Mouse (Mus musculus): ENCODE measurements around the gene Rasgrp2.

Rasgrp2 gene

DNA sequence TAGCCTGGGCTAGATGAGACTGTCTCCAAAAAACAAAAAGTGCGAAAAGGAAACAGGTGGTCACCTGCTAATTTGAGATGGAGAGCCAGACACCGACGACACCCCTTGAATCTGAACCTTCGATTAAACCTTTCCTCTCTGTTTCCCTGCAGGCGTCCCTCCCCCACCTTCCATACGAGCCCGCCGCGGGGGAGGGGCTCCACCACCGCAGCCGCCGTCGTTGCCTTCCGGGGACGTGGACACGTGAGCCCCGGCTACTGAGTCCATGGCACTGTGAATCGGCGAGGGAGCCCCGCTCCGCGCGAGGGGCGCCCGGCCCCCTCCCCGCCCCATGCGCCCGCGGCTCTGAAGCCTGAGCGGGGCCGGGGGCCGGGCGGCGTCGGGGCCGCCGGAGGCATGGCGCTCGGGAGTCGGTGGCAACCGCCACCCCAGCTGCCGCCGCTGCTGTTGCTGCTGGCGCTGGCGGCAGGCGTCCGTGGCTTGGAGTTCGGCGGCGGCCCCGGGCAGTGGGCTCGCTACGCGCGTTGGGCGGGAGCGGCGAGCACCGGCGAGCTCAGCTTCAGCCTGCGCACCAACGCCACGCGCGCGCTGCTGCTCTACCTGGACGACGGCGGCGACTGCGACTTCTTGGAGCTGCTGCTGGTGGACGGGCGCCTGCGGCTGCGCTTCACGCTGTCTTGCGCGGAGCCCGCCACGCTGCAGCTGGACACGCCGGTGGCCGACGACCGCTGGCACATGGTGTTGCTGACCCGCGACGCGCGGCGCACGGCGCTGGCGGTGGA, 28.7 kb downstream of the Rasgrp2 start:
- DNase-seq (ENCODE audit: low spot score in 2 of 2) = no peak

DNA sequence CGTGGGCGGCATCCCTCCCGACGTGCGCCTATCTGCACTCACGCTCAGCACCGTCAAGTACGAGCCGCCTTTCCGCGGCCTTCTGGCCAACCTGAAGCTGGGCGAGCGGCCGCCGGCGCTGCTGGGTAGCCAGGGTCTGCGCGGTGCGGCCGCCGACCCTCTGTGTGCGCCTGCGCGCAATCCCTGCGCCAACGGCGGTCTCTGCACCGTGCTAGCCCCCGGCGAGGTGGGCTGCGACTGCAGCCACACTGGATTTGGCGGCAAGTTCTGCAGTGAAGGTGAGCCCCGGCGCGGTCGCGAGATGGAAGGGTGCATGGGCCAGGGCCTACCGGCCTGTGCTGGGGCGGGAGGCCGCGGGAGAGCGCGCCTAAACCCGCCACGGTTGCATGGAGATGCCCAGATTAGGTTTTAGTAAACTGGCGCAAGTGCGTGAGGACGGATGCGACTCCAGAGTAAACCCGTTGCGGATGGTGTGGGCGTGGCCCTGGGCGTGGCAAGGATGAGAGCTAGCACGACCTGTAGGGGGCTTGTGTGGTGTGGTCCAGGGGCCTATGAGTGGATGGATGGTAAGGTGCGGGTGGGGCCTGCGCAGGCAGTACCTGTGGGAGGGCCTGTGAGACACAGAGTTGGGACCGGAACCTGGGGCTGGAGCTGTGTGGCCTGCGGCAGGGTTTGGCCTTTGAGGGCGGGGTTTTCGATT, 29.5 kb downstream of the Rasgrp2 start:
- no peak for DNase-seq (ENCODE audit: low spot score in 2 of 2)

DNA sequence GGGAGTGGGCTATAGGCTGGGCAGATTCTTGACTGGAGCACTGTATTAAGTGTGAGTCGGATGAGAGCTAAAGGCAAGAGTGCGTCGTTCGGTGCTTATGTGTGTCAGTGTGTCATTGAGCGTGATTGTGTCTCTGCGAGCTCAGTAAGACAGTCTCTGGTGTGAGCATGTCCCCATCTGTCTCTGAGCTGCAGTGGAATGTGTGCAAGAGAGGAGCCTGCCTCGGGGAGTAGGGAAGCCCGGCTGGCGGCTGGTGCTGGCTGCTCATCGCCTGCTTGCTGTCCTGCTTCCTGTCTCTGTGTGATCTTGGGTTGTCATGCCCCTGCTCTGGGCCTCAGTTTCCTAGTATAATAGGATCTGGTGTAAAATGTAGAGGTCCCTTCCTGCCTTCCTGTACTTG, 43.9 kb downstream of the Rasgrp2 start:
- DNase-seq (ENCODE audit: low spot score in 2 of 2) = no peak

DNA sequence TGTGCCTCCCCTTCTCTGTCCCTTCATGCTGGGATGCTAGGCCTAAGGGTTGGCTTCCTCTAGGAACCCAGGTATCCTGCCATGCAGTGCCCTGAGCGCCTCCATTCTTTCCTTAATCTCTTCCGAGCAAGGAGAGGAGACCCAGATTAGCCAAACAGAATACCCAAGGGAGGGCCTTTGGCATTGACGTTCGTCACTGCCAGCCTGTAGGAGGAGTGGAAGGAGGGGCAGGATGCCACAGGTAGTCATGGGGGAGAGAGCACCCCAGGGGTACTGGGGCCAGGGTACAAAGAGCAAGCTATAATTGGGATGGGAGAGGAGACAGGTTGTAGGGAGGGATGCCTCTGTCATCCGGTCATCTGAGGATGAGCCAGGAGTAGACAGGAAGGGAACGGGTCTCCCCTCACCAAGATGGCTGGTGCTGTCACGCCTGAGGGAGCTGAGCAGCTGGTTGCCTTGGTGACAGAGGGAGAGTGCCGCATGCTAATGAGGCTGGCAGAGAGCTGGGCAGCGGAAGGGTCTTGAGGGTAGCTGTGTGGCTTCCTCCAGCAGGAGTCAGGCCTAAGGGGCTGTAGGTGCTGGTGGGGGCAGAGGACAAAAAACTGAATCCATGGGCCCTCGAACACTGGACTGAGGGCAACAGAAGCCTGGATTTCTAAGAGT, 46.8 kb downstream of the Rasgrp2 start:
- DNase-seq (ENCODE audit: low spot score in 2 of 2) = no peak

DNA sequence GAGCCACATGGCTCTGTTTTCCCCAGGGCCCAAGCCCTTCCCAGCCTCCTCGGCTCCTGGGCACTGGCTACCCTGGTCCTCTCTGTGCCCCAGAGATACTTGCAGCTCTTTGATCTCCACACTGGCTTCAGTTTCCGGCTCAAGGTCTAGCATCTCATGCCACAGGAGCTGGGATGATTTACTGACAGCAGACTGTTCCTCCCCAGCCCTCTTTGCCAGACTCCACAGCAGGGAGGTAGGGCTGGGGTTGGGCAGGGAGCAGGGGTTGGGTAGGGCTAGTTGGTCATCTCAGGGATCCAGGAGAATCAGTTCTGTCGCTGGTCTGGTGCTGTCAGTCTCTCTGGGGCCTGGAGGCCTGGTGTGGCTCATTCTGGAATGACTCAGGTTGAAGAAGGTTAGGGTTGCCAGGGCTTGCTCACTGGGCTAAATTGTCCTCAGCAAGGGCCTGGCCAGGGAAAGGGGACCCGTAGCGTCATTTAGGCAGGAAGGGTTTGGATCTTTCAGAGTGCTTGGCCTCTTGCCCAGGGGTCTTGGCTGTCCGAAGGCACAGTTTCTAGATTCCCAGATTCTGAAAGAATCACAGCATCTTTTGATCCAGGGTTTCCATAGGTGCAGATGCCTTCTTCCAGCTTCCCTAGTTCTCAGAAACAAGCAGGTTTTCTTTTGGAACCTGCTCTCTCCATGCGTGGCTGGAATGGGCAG, 47.7 kb downstream of the Rasgrp2 start:
- no peak for DNase-seq (ENCODE audit: low spot score in 2 of 2)

DNA sequence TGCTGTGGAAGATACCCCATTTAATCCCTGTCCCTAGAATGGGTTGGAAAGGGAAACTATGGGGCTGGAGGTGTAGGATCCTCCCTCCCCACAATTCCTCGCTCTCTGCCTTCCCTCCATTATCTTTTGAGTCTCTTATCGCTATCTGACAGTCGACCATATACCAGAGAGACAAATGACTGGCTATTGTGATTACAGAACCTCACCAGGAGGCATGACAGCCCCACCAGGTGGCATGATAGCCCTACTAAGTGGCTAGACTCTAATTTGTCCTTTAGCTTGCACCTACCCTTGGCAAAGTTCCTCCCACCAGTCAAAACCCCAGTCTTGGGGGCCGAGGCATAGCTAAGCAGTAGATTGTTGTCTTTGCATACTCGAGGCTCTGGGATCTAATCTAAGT, 49.6 kb downstream of the Rasgrp2 start:
- DNase-seq (ENCODE audit: low spot score in 2 of 2) = no peak

DNA sequence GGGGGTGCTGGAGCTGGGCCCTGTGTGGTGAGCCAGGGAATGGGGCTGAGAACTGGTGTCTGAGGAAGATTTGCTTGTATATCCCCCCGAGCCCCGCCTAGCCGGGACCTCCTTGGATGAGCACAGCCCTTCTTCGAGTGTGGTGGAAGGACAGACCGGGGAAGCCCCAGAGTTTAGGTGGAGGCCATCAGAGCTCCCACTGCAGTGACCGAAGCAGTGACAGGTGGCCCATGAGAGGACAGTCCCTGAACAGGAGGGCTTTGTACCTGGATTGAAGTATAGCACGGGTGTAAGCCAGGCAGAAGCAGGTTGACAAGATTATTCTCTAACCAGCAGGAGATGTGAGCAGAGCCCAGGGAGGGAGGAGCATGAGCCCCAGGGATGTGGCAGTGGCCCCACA, 50.7 kb downstream of the Rasgrp2 start:
- DNase-seq (ENCODE audit: low spot score in 2 of 2) = no peak

DNA sequence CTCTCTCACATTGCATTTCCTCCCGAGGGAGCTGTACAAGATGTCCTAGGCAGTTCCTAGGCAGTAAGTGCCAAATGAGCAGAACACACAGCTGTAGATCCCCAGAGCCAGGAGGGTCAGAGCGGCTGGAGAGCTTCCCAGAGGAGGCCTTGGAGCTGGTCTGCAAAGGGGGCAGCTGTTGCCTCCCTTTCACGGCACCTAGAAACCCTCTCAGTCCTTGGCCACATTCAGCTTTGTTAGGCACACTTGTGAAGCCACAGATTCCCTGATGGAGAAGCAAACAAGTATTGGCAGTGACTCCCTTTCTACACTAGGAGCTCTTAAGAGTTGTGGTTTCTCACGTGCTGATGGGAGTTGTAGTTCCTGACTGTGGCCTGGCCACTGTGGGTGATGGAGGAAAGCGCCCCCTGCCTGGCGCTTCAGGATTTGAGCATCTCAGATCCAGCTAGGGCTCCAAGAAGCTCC, 52.9 kb downstream of the Rasgrp2 start:
- DNase-seq (ENCODE audit: low spot score in 2 of 2) = peak in 1 of 2 experiments; percentile 51

DNA sequence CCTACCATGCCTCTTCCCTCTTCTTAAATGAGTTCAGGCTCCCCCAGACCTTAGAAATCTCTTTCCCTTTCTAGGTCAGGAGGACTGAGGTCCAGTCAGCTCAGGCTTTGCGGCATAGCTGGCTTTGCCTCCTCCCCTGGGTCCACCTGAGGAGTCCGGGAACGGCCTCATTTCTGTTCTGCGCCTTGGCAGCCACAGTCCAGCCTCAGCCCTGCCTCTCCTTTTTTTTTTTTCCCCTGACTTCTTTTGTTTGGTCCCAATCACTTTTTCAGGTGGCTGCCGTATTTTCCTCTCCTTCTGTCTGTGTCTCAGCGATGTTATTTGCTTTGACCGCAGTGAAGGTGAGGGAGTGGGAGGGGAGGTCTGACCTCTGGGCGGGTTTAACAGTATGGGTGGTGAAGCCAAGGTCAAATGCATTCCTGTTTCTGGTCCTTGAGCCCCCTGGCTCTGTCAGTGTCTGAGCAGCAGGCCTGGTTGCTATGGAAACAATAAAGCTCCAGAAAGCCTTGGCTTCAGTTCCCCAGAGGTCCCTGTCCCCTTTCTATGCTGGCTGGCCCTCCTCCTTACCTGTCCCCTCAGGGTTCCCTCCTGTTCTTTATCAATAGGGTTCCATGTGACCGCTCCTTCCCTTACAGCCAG, 53.7 kb downstream of the Rasgrp2 start:
- DNase-seq (ENCODE audit: low spot score in 2 of 2) = no peak

DNA sequence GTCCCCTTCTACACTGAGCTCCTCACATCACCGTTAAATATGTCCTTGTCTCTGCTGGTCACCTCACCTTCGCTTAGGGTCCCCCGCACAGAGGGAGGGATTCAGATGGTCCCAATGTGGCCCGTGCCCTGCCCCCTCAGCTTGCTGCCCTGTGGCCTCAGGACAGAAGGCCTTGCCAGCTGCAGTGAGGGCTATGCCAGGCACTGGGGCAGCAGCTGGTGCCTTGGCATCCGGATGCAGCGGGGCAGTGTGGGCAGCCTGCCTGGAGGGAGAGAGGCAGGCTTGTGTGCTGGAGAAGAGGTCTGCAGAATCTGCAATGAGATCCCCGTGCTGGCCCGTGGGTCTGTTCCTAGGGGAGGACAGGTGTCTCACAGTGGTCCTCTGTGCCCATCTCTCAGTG, 54.2 kb downstream of the Rasgrp2 start:
- no peak for DNase-seq (ENCODE audit: low spot score in 2 of 2)

DNA sequence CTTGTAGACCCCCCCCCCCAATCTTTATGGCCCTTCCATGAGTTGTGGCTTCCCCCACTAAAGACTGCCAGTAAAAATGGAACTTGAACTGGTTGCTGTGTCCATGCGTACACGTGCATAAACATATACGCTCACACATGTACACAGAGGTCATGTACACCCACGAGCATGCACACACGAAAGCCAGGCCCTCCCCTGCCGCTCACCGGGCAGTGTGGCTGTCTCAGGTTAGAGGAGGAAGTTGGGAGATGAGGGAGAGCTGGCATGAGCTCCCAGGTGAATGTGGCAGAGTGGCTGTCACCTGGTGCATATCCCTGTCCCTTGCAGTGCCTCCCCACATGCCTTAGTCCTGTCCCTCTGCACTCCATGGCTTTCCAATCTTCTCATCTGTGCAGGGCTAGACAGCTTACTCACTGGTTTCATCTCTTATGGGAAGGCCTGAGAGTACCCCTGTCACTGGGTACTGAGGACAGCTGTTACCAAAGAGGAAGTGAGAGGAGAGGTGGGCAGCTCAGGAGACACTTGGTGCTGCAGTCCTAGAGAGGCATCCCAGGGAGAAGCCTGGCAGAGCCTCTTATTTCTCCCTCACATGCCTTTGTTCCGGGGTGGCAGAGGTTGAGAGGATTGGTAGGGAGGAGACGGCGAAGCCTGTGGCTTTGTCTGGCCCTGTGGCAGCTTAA, 55.0 kb downstream of the Rasgrp2 start:
- no peak for DNase-seq (ENCODE audit: low spot score in 2 of 2)

DNA sequence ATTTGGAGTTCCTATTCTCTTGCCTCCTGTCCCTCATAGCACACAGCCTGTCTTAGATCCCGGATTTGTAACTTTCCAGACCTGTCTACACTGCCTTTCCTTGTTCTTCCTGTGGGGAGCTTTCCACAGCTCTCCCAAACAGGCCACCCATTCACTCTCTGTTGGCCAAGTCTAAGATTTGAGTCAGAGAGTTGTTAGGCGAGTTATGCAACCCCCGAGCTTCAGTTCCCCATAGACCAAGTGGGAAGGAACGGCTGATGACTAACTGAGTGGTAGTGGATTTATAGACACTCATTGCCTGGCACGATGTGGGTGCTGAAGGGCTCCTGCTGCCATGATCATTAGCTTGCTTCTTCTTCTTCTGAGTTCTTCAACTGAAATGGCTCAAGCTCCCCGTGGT, 60.4 kb downstream of the Rasgrp2 start:
- DNase-seq (ENCODE audit: low spot score in 2 of 2) = no peak

DNA sequence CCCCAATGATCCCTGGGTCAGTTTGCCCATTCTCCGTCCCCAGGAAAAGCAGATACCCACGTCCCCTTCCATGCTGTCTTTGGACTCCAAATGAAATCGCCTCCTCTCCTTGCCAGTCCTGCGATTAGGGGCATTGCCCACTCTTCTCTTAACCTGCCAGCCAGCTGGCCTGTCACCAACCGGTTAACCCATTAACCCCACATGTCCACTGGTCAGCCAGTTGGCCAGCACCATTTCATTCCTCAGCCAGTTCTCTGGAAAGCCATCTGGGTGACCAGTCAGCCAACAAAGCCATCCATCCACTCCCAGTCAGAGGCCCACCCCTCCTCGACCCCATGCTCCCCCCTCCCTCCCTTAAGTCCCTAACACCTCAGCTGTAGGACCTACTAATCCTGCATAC, 63.7 kb downstream of the Rasgrp2 start:
- DNase-seq (ENCODE audit: low spot score in 2 of 2) = no peak

DNA sequence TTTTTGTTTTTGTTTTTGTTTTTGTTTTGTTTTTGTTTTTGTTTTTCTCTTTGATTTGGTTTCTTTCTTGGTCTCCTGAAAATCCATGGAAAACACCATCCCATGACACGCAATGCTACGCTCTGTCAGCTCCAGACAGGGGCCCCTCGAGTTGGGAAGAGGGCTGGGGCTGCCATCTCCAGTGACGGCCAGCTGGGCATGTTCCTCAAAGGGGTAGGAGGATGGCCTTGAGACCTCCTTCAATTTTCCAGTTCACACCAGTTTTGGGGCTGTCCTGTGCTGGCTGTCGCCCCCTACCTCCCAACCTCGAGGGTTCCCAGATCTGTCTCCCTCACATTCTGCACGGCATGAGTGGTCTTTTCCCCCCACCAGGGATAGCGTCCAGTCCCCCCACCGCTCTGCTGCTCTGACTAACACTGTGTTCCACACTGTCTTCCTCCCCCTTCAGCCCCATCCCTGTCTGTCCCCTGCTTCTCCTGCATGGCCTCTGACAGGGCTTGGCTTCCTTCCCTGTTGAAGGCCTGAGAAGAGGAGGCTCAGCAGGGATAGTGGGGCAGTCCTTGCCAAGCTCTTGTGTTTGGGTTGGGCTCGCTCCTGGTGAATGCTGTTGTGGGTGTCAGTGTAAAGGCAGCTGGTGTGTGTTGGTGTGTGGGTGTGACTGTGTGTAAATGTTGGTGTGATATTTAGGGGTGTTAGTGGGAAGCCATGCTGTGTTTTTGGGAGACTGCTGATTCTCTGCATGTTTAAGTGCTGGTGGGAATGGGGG, 65.3 kb downstream of the Rasgrp2 start:
- no peak for DNase-seq (ENCODE audit: low spot score in 2 of 2)
